Comparison of ENCODE assay signal across 10 mouse cellular contexts in the genomic region with DNA sequence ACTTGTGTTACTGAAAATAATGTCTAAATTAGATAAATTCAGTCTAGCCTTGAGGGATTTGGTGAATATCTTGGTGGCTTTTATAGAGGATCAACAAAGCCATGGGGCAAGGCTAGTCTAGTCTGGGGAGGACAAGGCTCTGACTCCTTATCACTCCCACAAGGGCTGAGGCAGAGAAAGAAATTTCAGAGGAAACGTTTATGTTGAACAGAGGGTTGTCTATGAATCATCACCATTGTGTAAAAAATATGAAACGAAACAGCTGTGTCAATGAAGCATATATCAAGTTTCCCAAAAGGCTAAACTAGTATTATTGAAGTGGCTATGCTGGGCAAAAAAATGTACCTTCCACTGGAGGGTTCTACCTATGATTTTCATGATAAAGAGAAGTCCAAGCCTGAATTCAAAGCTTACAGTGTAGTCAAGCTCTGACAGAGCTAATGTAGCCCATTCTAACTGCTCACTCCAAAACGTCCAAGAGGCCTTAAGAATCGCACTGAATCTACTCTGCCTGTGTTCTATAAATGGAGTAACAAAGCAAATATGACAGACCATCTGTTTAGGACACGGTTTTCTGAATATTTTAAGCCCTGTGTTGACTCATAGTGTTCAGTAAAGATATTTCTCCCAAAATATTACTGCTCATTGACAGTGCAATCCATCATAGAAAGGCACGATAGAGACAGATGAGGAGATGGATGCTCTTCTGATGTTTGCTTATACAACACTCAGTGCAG.
"Had no signal": no experiment of that assay in that cellular context is flagged by ENCODE, and none has a peak within 500 bp of the region (broad histone marks: within the 10 kb centered on the region; RNA-seq: fewer than 3 reads in every experiment).

No protein-coding gene starts in this region.

- DNase-seq: kidney, adult 11 months; kidney, adult 8-10 months; kidney, postnatal 10 days; kidney, postnatal 36 days; liver, embryonic 13.5 days; lung, adult 2 months; retina, postnatal 1 day; thymus, postnatal 25 days had no signal

- ATAC-seq: intestine, embryonic 15.5 days; midbrain, embryonic 15.5 days had no signal
